Mouse (Mus musculus) heart, postnatal 0 days (tissue): Measurements from ENCODE around the gene Hlf.

Source experiments
- CTCF ChIP-seq: IDR thresholded peaks from 2 replicates; pipeline ENCODE4 v1.5.1; 2016; ENCODE audit warnings: antibody characterized with exemption, control low read depth, low read depth
- EP300 ChIP-seq: IDR thresholded peaks from 2 replicates; pipeline ENCODE4 v1.6.1; 2016; ENCODE audit warnings: antibody characterized with exemption, low read depth

DNA sequence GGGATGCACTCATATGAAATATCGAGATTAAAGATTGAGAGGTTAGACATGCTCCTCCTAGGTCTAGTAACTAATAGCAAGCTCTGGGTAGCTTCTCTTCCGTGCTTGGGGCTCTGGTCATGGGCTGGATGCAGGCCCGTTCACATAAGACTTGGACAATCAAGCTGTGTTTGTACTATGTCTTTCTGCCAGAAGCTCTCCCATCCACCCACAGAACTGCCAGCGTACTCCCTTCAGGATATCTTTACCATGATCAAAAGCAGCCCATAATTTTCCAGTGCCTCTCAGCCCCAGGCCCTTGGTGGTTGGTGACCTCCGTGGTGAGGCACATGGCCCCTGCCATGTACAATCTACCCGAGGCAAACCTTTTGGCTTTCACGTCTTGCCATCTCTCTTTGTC, 33.3 kb downstream of the Hlf start:
- TF ChIP-seq EP300 (no peak), CTCF (no peak)
